Mouse (Mus musculus): Measurements from ENCODE around the gene Tet3. TPM values are rescaled to one million over a fixed set of nuclear protein-coding genes. Genes with fewer than 3 reads are reported as not detected.

Gene Tet3
- total RNA-seq, 1 experiment = 6.0 TPM

GRCm38 (mm10) chr6:83482418-83483085 is 23.7 kb upstream of the Tet3 start:
- in situ Hi-C loops (cut with MboI; ENCODE audit: low sequenced_read_pairs in 2 of 2, unreplicated experiment in 2 of 2) = no loop called here
- no peak for DNase-seq (ENCODE audit: low read depth, low spot score)
- H3K36me3 ChIP-seq (ENCODE audit: control insufficient read depth, insufficient read depth, low read length, poor library complexity, severe bottlenecking) = peaks cover 2% of the 10 kb centered on the region

DNA sequence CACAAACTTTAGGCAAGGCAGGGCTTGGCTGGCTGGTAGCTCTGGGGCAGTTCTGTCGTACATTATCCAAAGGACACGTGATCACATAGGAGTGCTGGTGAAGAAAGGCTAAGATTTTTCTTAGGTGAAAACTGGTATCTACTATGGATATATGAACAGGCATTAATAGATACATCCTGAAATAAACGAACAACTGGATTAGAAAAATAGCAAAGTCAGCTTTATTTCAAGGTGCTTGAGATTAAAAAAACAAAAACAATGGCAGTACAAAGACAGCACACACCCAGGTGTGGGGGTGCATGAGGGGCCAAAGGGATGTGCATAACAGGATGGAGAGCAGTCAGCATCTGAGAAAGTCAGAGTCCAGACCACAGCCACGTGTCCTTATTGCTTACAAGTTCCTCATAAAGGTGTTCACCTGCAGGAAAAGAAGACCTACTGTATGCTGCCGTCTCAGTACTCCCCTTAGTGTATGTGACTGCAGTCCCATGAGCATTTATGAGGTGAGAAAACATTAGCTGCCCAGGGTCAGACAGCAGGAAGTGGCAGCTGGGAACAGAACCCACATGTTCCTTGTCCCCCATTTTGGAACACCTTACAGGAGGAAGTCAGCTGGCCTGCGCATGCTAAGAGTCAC is 21.3 kb upstream of the Tet3 start:
- in situ Hi-C loops (cut with MboI; ENCODE audit: low sequenced_read_pairs in 2 of 2, unreplicated experiment in 2 of 2) = no loop called here
- H3K9me3 ChIP-seq (ENCODE audit: control insufficient read depth, insufficient read depth, low read depth, low read length) = no peaks in the 10 kb centered on the region
- no peaks in the 10 kb centered on the region for H3K4me1 ChIP-seq (ENCODE audit: control insufficient read depth in 2 of 2, insufficient read depth in 2 of 2, low read length in 2 of 2, poor library complexity in 1 of 2)
- DNase-seq (ENCODE audit: low read depth, low spot score) = no peak
- H3K4me3 ChIP-seq (ENCODE audit: insufficient read depth in 1 of 2, low read depth in 1 of 2, low read length in 2 of 2, poor library complexity in 1 of 2, severe bottlenecking in 1 of 2) = no peak overlapping the region
- H3K27ac ChIP-seq (ENCODE audit: insufficient read depth, low read depth, low read length, poor library complexity, severe bottlenecking) = no peak overlapping the region
- H3K36me3 ChIP-seq (ENCODE audit: control insufficient read depth, insufficient read depth, low read length, poor library complexity, severe bottlenecking) = no peaks in the 10 kb centered on the region; the same call in none of the 2 replicates
- no peak for TF ChIP-seq CHD2 (IDR thresholded peaks at IDR 0.05; ENCODE audit: low read depth, low read length)
- TF ChIP-seq MAFK (IDR thresholded peaks at IDR 0.05; ENCODE audit: insufficient read depth, low read depth, low read length) = peak; percentile 57; the same call in 1 of the 2 replicates
- TF ChIP-seq ZNF384 (IDR thresholded peaks at IDR 0.05; ENCODE audit: low read depth, low read length) = no peak
- H3K9ac ChIP-seq (ENCODE audit: insufficient read depth, low read depth, low read length, poor library complexity, severe bottlenecking) = no peak overlapping the region

More at GRCm38 (mm10) chr6:83482418-83483085, 23.7 kb upstream of the Tet3 start:
- no peak for TF ChIP-seq MAFK (IDR thresholded peaks at IDR 0.05; ENCODE audit: insufficient read depth, low read depth, low read length)
- no peak for TF ChIP-seq CHD2 (IDR thresholded peaks at IDR 0.05; ENCODE audit: low read depth, low read length)
- TF ChIP-seq HCFC1 (IDR thresholded peaks at IDR 0.05; ENCODE audit: borderline replicate concordance, insufficient read depth, low read length) = no peak
- no peak for TF ChIP-seq ZNF384 (IDR thresholded peaks at IDR 0.05; ENCODE audit: low read depth, low read length)
- no peak for TF ChIP-seq ZC3H11A (IDR thresholded peaks at IDR 0.05; ENCODE audit: borderline replicate concordance, low read depth, low read length)
- Histone ChIP-seq H3K9me3 (ENCODE audit: control insufficient read depth, insufficient read depth, low read depth, low read length) (no peaks in the 10 kb centered on the region), H3K4me1 (ENCODE audit: control insufficient read depth in 2 of 2, insufficient read depth in 2 of 2, low read length in 2 of 2, poor library complexity in 1 of 2) (no peaks in the 10 kb centered on the region), H3K27ac (ENCODE audit: insufficient read depth, low read depth, low read length, poor library complexity, severe bottlenecking) (no peak overlapping the region), H3K9ac (ENCODE audit: insufficient read depth, low read depth, low read length, poor library complexity, severe bottlenecking) (no peak overlapping the region), H3K4me3 (ENCODE audit: insufficient read depth in 1 of 2, low read depth in 1 of 2, low read length in 2 of 2, poor library complexity in 1 of 2, severe bottlenecking in 1 of 2) (no peak overlapping the region)

- Histone ChIP-seq H3K9ac (ENCODE audit: insufficient read depth, low read depth, low read length, poor library complexity, severe bottlenecking) (no peak overlapping the region), H3K4me3 (ENCODE audit: insufficient read depth in 1 of 2, low read depth in 1 of 2, low read length in 2 of 2, poor library complexity in 1 of 2, severe bottlenecking in 1 of 2) (no peak overlapping the region), H3K9me3 (ENCODE audit: control insufficient read depth, insufficient read depth, low read depth, low read length) (no peaks in the 10 kb centered on the region), H3K27ac (ENCODE audit: insufficient read depth, low read depth, low read length, poor library complexity, severe bottlenecking) (no peak overlapping the region), H3K36me3 (ENCODE audit: control insufficient read depth, insufficient read depth, low read length, poor library complexity, severe bottlenecking) (no peaks in the 10 kb centered on the region; the same call in none of the 2 replicates), H3K4me1 (ENCODE audit: control insufficient read depth in 2 of 2, insufficient read depth in 2 of 2, low read length in 2 of 2, poor library complexity in 1 of 2) (no peaks in the 10 kb centered on the region)
- in situ Hi-C loops (cut with MboI; ENCODE audit: low sequenced_read_pairs in 2 of 2, unreplicated experiment in 2 of 2) = no loop called here
- TF ChIP-seq ZC3H11A (IDR thresholded peaks at IDR 0.05; ENCODE audit: borderline replicate concordance, low read depth, low read length) = no peak
- no peak for TF ChIP-seq HCFC1 (IDR thresholded peaks at IDR 0.05; ENCODE audit: borderline replicate concordance, insufficient read depth, low read length)
- no peak for TF ChIP-seq CHD2 (IDR thresholded peaks at IDR 0.05; ENCODE audit: low read depth, low read length)
- no peak for TF ChIP-seq MAFK (IDR thresholded peaks at IDR 0.05; ENCODE audit: insufficient read depth, low read depth, low read length)
- TF ChIP-seq ZNF384 (IDR thresholded peaks at IDR 0.05; ENCODE audit: low read depth, low read length) = no peak
- no peak for DNase-seq (ENCODE audit: low read depth, low spot score)
These were observed 20.3 kb upstream of the Tet3 start for GRCm38 (mm10) chr6:83479193-83479592.

DNA sequence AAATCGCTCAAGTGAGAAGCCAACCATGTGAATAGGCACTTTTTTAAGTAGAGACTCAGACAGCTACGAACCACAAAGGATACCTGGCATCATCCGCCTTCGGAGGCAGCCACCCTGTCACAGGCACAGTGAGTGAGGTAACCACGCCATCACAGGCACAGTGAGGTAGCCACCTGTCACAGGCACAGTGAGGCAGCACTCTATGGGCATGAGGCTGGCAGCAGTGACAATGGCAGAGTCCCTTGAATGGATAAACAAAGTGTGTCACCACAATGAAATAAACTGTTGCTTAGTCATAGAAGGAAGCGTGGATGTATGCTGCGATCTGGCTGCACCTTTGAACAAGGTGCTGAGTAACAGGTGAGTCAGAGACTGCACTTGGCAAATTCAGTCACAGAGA is 19.7 kb upstream of the Tet3 start:
- in situ Hi-C loops (cut with MboI; ENCODE audit: low sequenced_read_pairs in 2 of 2, unreplicated experiment in 2 of 2) = no loop called here
- H3K9me3 ChIP-seq (ENCODE audit: control insufficient read depth, insufficient read depth, low read depth, low read length) = no peaks in the 10 kb centered on the region
- H3K4me3 ChIP-seq (ENCODE audit: insufficient read depth in 1 of 2, low read depth in 1 of 2, low read length in 2 of 2, poor library complexity in 1 of 2, severe bottlenecking in 1 of 2) = no peak overlapping the region
- H3K27ac ChIP-seq (ENCODE audit: insufficient read depth, low read depth, low read length, poor library complexity, severe bottlenecking) = no peak overlapping the region
- DNase-seq (ENCODE audit: low read depth, low spot score) = no peak
- no peak for TF ChIP-seq CHD2 (IDR thresholded peaks at IDR 0.05; ENCODE audit: low read depth, low read length)
- H3K36me3 ChIP-seq (ENCODE audit: control insufficient read depth, insufficient read depth, low read length, poor library complexity, severe bottlenecking) = no peaks in the 10 kb centered on the region; the same call in none of the 2 replicates
- H3K9ac ChIP-seq (ENCODE audit: insufficient read depth, low read depth, low read length, poor library complexity, severe bottlenecking) = no peak overlapping the region
- no peaks in the 10 kb centered on the region for H3K4me1 ChIP-seq (ENCODE audit: control insufficient read depth in 2 of 2, insufficient read depth in 2 of 2, low read length in 2 of 2, poor library complexity in 1 of 2)

Data from ES-E14 (cell line).